Mouse (Mus musculus) CD4-positive helper T cell, adult 2 months (primary cell): Measurements from ENCODE around the gene Nfs1.
"Not testable (repeated sequence)": the region's sequence is repeated elsewhere in the genome, so short reads cannot be mapped to it uniquely, and the experiment has no call there.

Experiments used
- DNase-seq: peaks from one replicate; pipeline ENCODE4 v3.0.0-alpha.2; 2012; ENCODE audit warnings: low read depth, missing footprints, low spot score

Nfs1 gene

GRCm38 (mm10) chr2:156143953-156144724, at the start of gene Nfs1, which contains the start of gene Romo1:
Gene Nfs1 (minus strand): TSS chr2:156144186.
Gene Romo1 (plus strand): TSS chr2:156144039.
- DNase-seq, result peak; percentile 94

GRCm38 (mm10) chr2:156193066-156193862, 49.3 kb upstream of the Nfs1 start:
- no peak for DNase-seq

GRCm38 (mm10) chr2:156192068-156192467, 48.1 kb upstream of the Nfs1 start:
- no peak for DNase-seq

GRCm38 (mm10) chr2:156191540-156191939, 47.6 kb upstream of the Nfs1 start:
- no peak for DNase-seq

GRCm38 (mm10) chr2:156190004-156190896, 46.3 kb upstream of the Nfs1 start:
- DNase-seq, result peak; percentile 87

- DNase-seq, result not testable (repeated sequence)
Measured at GRCm38 (mm10) chr2:156189241-156189640, 45.3 kb upstream of the Nfs1 start.

GRCm38 (mm10) chr2:156181592-156181991, 37.6 kb upstream of the Nfs1 start:
- DNase-seq, result no peak

GRCm38 (mm10) chr2:156180824-156181590, 37.0 kb upstream of the Nfs1 start:
- DNase-seq, result no peak

GRCm38 (mm10) chr2:156180094-156180821, 36.3 kb upstream of the Nfs1 start, which contains the start of gene Rbm39:
Gene Rbm39 (minus strand): TSS chr2:156180238.
- peak; percentile 100 for DNase-seq

GRCm38 (mm10) chr2:156179796-156180093, 35.8 kb upstream of the Nfs1 start:
- DNase-seq, result no peak

- peak; percentile 95 for DNase-seq
Measured at GRCm38 (mm10) chr2:156179046-156179795, 35.2 kb upstream of the Nfs1 start.

- peak; percentile 38 for DNase-seq
Measured at GRCm38 (mm10) chr2:156177651-156178050, 33.7 kb upstream of the Nfs1 start.

- peak; percentile 55 for DNase-seq
Measured at GRCm38 (mm10) chr2:156177079-156177478, 33.1 kb upstream of the Nfs1 start.

- no peak for DNase-seq
Measured at GRCm38 (mm10) chr2:156166557-156166956, 22.6 kb upstream of the Nfs1 start.

- DNase-seq, result no peak
Measured at GRCm38 (mm10) chr2:156165478-156165877, 21.5 kb upstream of the Nfs1 start.

GRCm38 (mm10) chr2:156151538-156151937, 7.6 kb upstream of the Nfs1 start:
- no peak for DNase-seq

GRCm38 (mm10) chr2:156147316-156147915, 3.4 kb upstream of the Nfs1 start:
- DNase-seq, result no peak

- no peak for DNase-seq
Measured at GRCm38 (mm10) chr2:156146272-156146989, 2.4 kb upstream of the Nfs1 start.
